ENCODE assay signal across 9 mouse cellular contexts in the genomic region with DNA sequence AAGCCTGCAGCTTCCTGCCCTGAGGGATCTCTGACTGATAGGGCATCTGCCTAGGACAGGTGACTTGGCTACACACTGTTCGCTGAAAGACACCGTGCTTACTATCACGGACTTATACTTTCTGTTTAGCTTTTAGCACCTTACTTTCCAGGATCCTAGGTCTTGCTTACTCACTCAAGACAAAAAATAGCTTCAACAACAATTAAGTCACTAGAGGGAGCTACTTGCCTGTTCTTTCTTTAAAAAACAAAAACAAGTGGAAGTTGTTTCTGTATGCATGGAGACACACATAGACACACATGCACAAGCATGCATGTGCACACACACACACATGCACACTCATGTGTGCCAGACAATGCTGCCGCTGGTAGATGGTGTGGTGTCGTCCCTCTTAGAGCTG. TPM values are rescaled to one million over a fixed set of nuclear protein-coding genes. Genes with fewer than 3 reads are reported as not detected.
DNase-seq lines count a peak whose midpoint lies in the region; ATAC-seq and TF ChIP-seq lines count a peak whose summit lies in the region.
"Had no signal": no experiment of that assay in that cellular context is flagged by ENCODE, and none has a peak within 500 bp of the region (broad histone marks: within the 10 kb centered on the region; RNA-seq: fewer than 3 reads in every experiment).

No protein-coding gene starts in this region.

- H3K4me2 ChIP-seq in heart, embryonic 15.5 days, result peak overlapping the region; percentile 47

- no peaks in the 10 kb centered on the region for H3K79me2 ChIP-seq in liver, adult 2 months (ENCODE audit: control insufficient read depth, insufficient read depth, low read length)

- no peak overlapping the region for H3K27ac ChIP-seq in liver, adult 2 months (replicated peaks; ENCODE audit: insufficient read depth, low read depth, low read length)
- H3K27ac ChIP-seq in heart, embryonic 15.5 days, result no peak overlapping the region

- no peaks in the 10 kb centered on the region for H3K36me3 ChIP-seq in liver, adult 2 months (ENCODE audit: control insufficient read depth, insufficient read depth, low read length)
- no peaks in the 10 kb centered on the region for H3K36me3 ChIP-seq in heart, embryonic 15.5 days

- peaks cover 6% of the 10 kb centered on the region for H3K4me1 ChIP-seq in liver, adult 2 months (ENCODE audit: control insufficient read depth, insufficient read depth, low read length)
- peaks cover 21% of the 10 kb centered on the region for H3K4me1 ChIP-seq in heart, embryonic 15.5 days (replicated peaks)

- peaks cover 7% of the 10 kb centered on the region; the same call in 1 of the 2 replicates for H3K27me3 ChIP-seq in liver, adult 2 months (ENCODE audit: control insufficient read depth, insufficient read depth, low read length)
- H3K27me3 ChIP-seq in heart, embryonic 15.5 days, result peaks cover 44% of the 10 kb centered on the region

- peak overlapping the region; percentile 28; the same call in 1 of the 2 replicates for H3K4me3 ChIP-seq in liver, adult 2 months (ENCODE audit: insufficient read depth, low read depth, low read length)
- no peak overlapping the region for H3K4me3 ChIP-seq in heart, embryonic 15.5 days
- H3K4me3 ChIP-seq: myocyte had no signal

- no peak overlapping the region; the same call in 1 of the 2 replicates for H3K9ac ChIP-seq in liver, adult 2 months (ENCODE audit: low read depth, low read length)
- no peak overlapping the region for H3K9ac ChIP-seq in heart, embryonic 15.5 days

- TF ChIP-seq POLR2A in liver, adult 2 months (IDR thresholded peaks at IDR 0.05; ENCODE audit: extremely low read depth, insufficient read depth, low read length), result no peak

- 34% methylated on average over 5 of the region's 5 CpGs for WGBS in liver, adult 2 months
- WGBS in heart, embryonic 15.5 days, result 35% methylated on average over 5 of the region's 5 CpGs

- DNase-seq in liver, adult 2 months (ENCODE audit: extremely low read depth, low read depth, low spot score), result peak; percentile 78
- DNase-seq in liver, result no peak
- peak; percentile 66 for DNase-seq in R1 (ENCODE audit: low read depth, low spot score)
- no peak for DNase-seq in layer of hippocampus, adult 9-11 months
- DNase-seq in layer of hippocampus, adult 11-12 months (ENCODE audit: low spot score), result no peak
- DNase-seq in frontal cortex, postnatal 25 days (ENCODE audit: low spot score in 2 of 2), result no peak

- no peak for ATAC-seq in heart, embryonic 15.5 days (replicated peaks; ENCODE audit: insufficient number of reproducible peaks, insufficient read depth, low FRiP score, low read depth)
- peak; percentile 38 for ATAC-seq in megakaryocyte progenitor cell, adult 5-6 weeks (replicated peaks; ENCODE audit: poor library complexity)

- 0 out of 2 replicates have a peak, but pooled peaks cover 5% of the 10 kb centered on the region for H3K9me3 ChIP-seq in heart, embryonic 15.5 days (replicated peaks)

- TF ChIP-seq CTCF in liver, adult 2 months (IDR thresholded peaks at IDR 0.05; ENCODE audit: low read depth, low read length), result no peak; the same call in 1 of the 2 replicates

RNA-seq across cellular contexts. Expression of gene Cbr3, which starts 3.9 kb away (rescaled TPM):
- total RNA-seq in liver, adult 2 months (2014; rRNA removed), result 0.92 and 1.8 TPM in 2 replicates
- polyA plus RNA-seq in liver, adult 2 months (2012; rRNA removed), result 0.55 and 0.72 TPM in 2 replicates
- 1.1 and 1.7 TPM in 2 replicates for polyA plus RNA-seq in heart, embryonic 15.5 days (2015; fragmentation: Nextera tagmentation; extraction: Ambion mirVana)
- 0.37 TPM in 1 of 2 replicates, not detected in the other for total RNA-seq in megakaryocyte progenitor cell, adult 5-6 weeks (2015)
- 0.08 TPM in 1 of 2 replicates, not detected in the other for total RNA-seq in megakaryocyte progenitor cell, adult 5-6 weeks (2017)

RNA-seq across cellular contexts. Expression of gene Dop1b, which starts 24.8 kb away (rescaled TPM):
- 12.1 and 33.2 TPM in 2 replicates for total RNA-seq in liver, adult 2 months (2014; rRNA removed)
- 30.3 TPM in 2 replicates for polyA plus RNA-seq in liver, adult 2 months (2012; rRNA removed)
- polyA plus RNA-seq in heart, embryonic 15.5 days (2015; fragmentation: Nextera tagmentation; extraction: Ambion mirVana), result 8.3 and 9.9 TPM in 2 replicates
- 8.6 and 9.7 TPM in 2 replicates for total RNA-seq in megakaryocyte progenitor cell, adult 5-6 weeks (2015)
- total RNA-seq in megakaryocyte progenitor cell, adult 5-6 weeks (2017), result 4.7 and 5.8 TPM in 2 replicates

RNA-seq across cellular contexts. Expression of gene Gm5678, which starts 59.0 kb away (rescaled TPM):
- not detected in 2 replicates for total RNA-seq in liver, adult 2 months (2014; rRNA removed)
- not detected in 2 replicates for polyA plus RNA-seq in liver, adult 2 months (2012; rRNA removed)
- not detected in 2 replicates for polyA plus RNA-seq in heart, embryonic 15.5 days (2015; fragmentation: Nextera tagmentation; extraction: Ambion mirVana)
- not detected in 2 replicates for total RNA-seq in megakaryocyte progenitor cell, adult 5-6 weeks (2015)
- total RNA-seq in megakaryocyte progenitor cell, adult 5-6 weeks (2017), result not detected in 2 replicates
- polyA plus RNA-seq: myocyte had no signal

Comparison
In these comparisons a context has a peak if more than half of its experiments do, and no peak if none do; other contexts are left out.
1. DNase-seq: peak in liver, adult 2 months (single experiment) and R1 (single experiment); none in liver (single experiment), layer of hippocampus, adult 9-11 months (single experiment), layer of hippocampus, adult 11-12 months (single experiment) and frontal cortex, postnatal 25 days (0 of 2).